Mouse (Mus musculus) megakaryocyte-erythroid progenitor cell, adult 5-6 weeks (primary cell): ENCODE measurements around the gene Ankrd13c. TPM values are rescaled to one million over a fixed set of nuclear protein-coding genes. Genes with fewer than 3 reads are reported as not detected.
A peak's percentile ranks its signal among the peaks of the same experiment; 100 is the strongest.

ENCODE experiments used
- ATAC-seq: replicated peaks from 2 replicates; pipeline ENCODE4 v1.8.0; 2016; ENCODE audit warnings: mild to moderate bottlenecking, inconsistent platforms; ENCODE audit not compliant: severe bottlenecking, poor library complexity, low FRiP score, low TSS enrichment
- total RNA-seq, 2 experiments: library from RNA; stranded (forward) in 1 of 2; stranded (reverse) in 1 of 2; fragments of 200-1000, 215-1000 nt in 1 of 2; fragments of >200 nt in 1 of 2; fragmentation: Nextera tagmentation in 1 of 2; gene quantifications; 2 replicates each; pipeline ENCODE4 v1.2.3; 2014 to 2017

The Ankrd13c gene
- total RNA-seq, 2 experiments from 2014 or later = 45.5 to 56.0 TPM

- ATAC-seq = peak; percentile 51
These were observed 593 bp downstream of the Ankrd13c start for GRCm38 (mm10) chr3:157947383-157948280.

- ATAC-seq = no peak
These were observed 5.7 kb downstream of the Ankrd13c start for GRCm38 (mm10) chr3:157952716-157953115.

- ATAC-seq = no peak
These were observed 8.4 kb downstream of the Ankrd13c start for GRCm38 (mm10) chr3:157955466-157955865.

- ATAC-seq = no peak
These were observed 9.2 kb downstream of the Ankrd13c start for GRCm38 (mm10) chr3:157956201-157956600.

GRCm38 (mm10) chr3:157957320-157957719, 10.3 kb downstream of the Ankrd13c start:
- ATAC-seq = no peak

- no peak for ATAC-seq
These were observed 24.1 kb downstream of the Ankrd13c start for GRCm38 (mm10) chr3:157971151-157971550.

- ATAC-seq = no peak
These were observed 26.2 kb downstream of the Ankrd13c start for GRCm38 (mm10) chr3:157973236-157973635.

GRCm38 (mm10) chr3:157979619-157980018, 32.6 kb downstream of the Ankrd13c start:
- ATAC-seq = no peak

- no peak for ATAC-seq
These were observed 46.3 kb downstream of the Ankrd13c start for GRCm38 (mm10) chr3:157993322-157993721.

- ATAC-seq = no peak
These were observed 48.7 kb downstream of the Ankrd13c start for GRCm38 (mm10) chr3:157995726-157996125.

GRCm38 (mm10) chr3:157998742-157999369, 51.8 kb downstream of the Ankrd13c start:
- no peak; the same call in 1 of the 2 replicates for ATAC-seq

GRCm38 (mm10) chr3:158008647-158009046, 61.6 kb downstream of the Ankrd13c start:
- no peak for ATAC-seq

- peak; percentile 45 for ATAC-seq
These were observed 62.8 kb downstream of the Ankrd13c start for GRCm38 (mm10) chr3:158009762-158010320.

GRCm38 (mm10) chr3:158031371-158031925, 84.4 kb downstream of the Ankrd13c start:
- peak; percentile 73 for ATAC-seq

GRCm38 (mm10) chr3:158032106-158032505, 85.1 kb downstream of the Ankrd13c start:
- no peak for ATAC-seq

- ATAC-seq = no peak
These were observed 88.8 kb downstream of the Ankrd13c start for GRCm38 (mm10) chr3:158035866-158036265.

GRCm38 (mm10) chr3:158036329-158036988, 89.4 kb downstream of the Ankrd13c start, which contains the start of the genes Srsf11 and Lrrc40:
Srsf11 (minus strand) TSS chr3:158036639.
Lrrc40 (plus strand) TSS chr3:158036662.
- ATAC-seq = peak; percentile 92

- no peak for ATAC-seq
These were observed 91.1 kb downstream of the Ankrd13c start for GRCm38 (mm10) chr3:158038106-158038505.

- ATAC-seq = no peak
These were observed 93.7 kb downstream of the Ankrd13c start for GRCm38 (mm10) chr3:158040755-158041154.
